Mouse (Mus musculus) embryonic facial prominence, embryonic 13.5 days (tissue): ENCODE data around the gene Bicc1. TPM values are rescaled to one million over a fixed set of nuclear protein-coding genes. Genes with fewer than 3 reads are reported as not detected.
"Not testable (repeated sequence)": the region's sequence is repeated elsewhere in the genome, so short reads cannot be mapped to it uniquely, and the experiment has no call there.

Experiments used
- ATAC-seq: fragments of 200-750 bp; cut with Nextera tagmentation; 2 replicates; pipeline ENCODE4 v1.8.0; 2017; ENCODE audit warnings: low read depth; ENCODE audit not compliant: insufficient number of reproducible peaks, insufficient read depth, low FRiP score, low TSS enrichment
- H3K27ac ChIP-seq: fragments of 300-500 bp; sonication (generic); 2 replicates; pipeline ENCODE4 v1.5.1; 2015; ENCODE audit warnings: moderate library complexity, mild to moderate bottlenecking, inconsistent platforms
- H3K27me3 ChIP-seq: fragments of 300-500 bp; sonication (generic); 2 replicates; pipeline ENCODE4 v1.6.1; 2015; ENCODE audit warnings: mild to moderate bottlenecking, inconsistent platforms
- H3K36me3 ChIP-seq: fragments of 300-500 bp; sonication (generic); 2 replicates; pipeline ENCODE4 v1.6.1; 2015; ENCODE audit warnings: mild to moderate bottlenecking, inconsistent platforms
- H3K4me1 ChIP-seq: fragments of 300-500 bp; sonication (generic); 2 replicates; pipeline ENCODE4 v1.6.1; 2015; ENCODE audit warnings: inconsistent platforms
- H3K4me2 ChIP-seq: fragments of 300-500 bp; sonication (generic); 2 replicates; pipeline ENCODE4 v1.6.1; 2015; ENCODE audit warnings: moderate library complexity, mild to moderate bottlenecking, inconsistent platforms
- H3K4me3 ChIP-seq: fragments of 300-500 bp; sonication (generic); 2 replicates; pipeline ENCODE4 v1.5.1; 2015; ENCODE audit warnings: mild to moderate bottlenecking, inconsistent platforms
- H3K9ac ChIP-seq: fragments of 300-500 bp; sonication (generic); 2 replicates; pipeline ENCODE4 v1.6.1; 2015; ENCODE audit warnings: mild to moderate bottlenecking, inconsistent platforms
- H3K9me3 ChIP-seq: fragments of 300-500 bp; sonication (generic); 2 replicates; pipeline ENCODE4 v1.6.1; 2016; ENCODE audit warnings: inconsistent platforms
- WGBS: fragments of 180-500 bp; shearing (Covaris S2); methylation state at CpG from one replicate; pipeline ENCODE4 v1.1.7; 2015; ENCODE audit warnings: mixed read lengths; 5-methylcytosine and 5-hydroxymethylcytosine counted together
- polyA plus RNA-seq: library from polyadenylated mRNA; unstranded; fragments of >200 nt; fragmentation: Nextera tagmentation; extraction: Ambion mirVana; gene quantifications from 2 replicates; pipeline ENCODE4 v1.2.1, GENCODE M21; 2015

Bicc1 gene
- polyA plus RNA-seq, 1 experiment from 2014 or later, result 25.9 TPM

GRCm38 (mm10) chr10:70961641-70962040, 197.9 kb downstream of the Bicc1 start:
- Histone ChIP-seq H3K36me3 (peaks cover 6% of the 10 kb centered on the region; the same call in 1 of the 2 replicates), H3K27me3 (no peaks in the 10 kb centered on the region), H3K4me1 (peaks cover 5% of the 10 kb centered on the region), H3K4me2 (no peak overlapping the region), H3K4me3 (no peak overlapping the region), H3K9ac (no peak overlapping the region), H3K9me3 (no peaks in the 10 kb centered on the region), H3K27ac (no peak overlapping the region)
- WGBS, result 92% methylated on average over 8 of the region's 8 CpGs
- ATAC-seq, result no peak

- not testable (repeated sequence) for ATAC-seq, H3K27ac ChIP-seq, H3K4me2 ChIP-seq, H3K4me3 ChIP-seq, H3K4me1 ChIP-seq, H3K9me3 ChIP-seq, H3K27me3 ChIP-seq, H3K9ac ChIP-seq
- 83% methylated on average over 6 of the region's 6 CpGs for WGBS
- H3K36me3 ChIP-seq, result peaks cover 13% of the 10 kb centered on the region; the same call in 1 of the 2 replicates
Measured at GRCm38 (mm10) chr10:70960396-70960795, 199.1 kb downstream of the Bicc1 start.

GRCm38 (mm10) chr10:70952770-70953147, 206.7 kb downstream of the Bicc1 start:
- Histone ChIP-seq H3K4me3 (no peak overlapping the region), H3K36me3 (peaks cover 13% of the 10 kb centered on the region; the same call in 1 of the 2 replicates), H3K9ac (no peak overlapping the region), H3K4me1 (peaks cover 21% of the 10 kb centered on the region), H3K27me3 (no peaks in the 10 kb centered on the region), H3K27ac (no peak overlapping the region), H3K9me3 (no peaks in the 10 kb centered on the region), H3K4me2 (no peak overlapping the region)
- 67% methylated on average over 5 of the region's 5 CpGs for WGBS
- ATAC-seq, result no peak

GRCm38 (mm10) chr10:70952056-70952769, 207.3 kb downstream of the Bicc1 start:
- WGBS, result 49% methylated on average over 11 of the region's 11 CpGs
- no peaks in the 10 kb centered on the region for H3K9me3 ChIP-seq
- no peaks in the 10 kb centered on the region for H3K27me3 ChIP-seq
- H3K4me3 ChIP-seq, result no peak overlapping the region
- peaks cover 16% of the 10 kb centered on the region; the same call in 1 of the 2 replicates for H3K36me3 ChIP-seq
- 0 out of 2 replicates have a peak, but pooled peaks have one; percentile 37 for ATAC-seq
- peak overlapping the region; percentile 42 for H3K4me2 ChIP-seq
- H3K27ac ChIP-seq, result no peak overlapping the region
- H3K4me1 ChIP-seq, result peaks cover 21% of the 10 kb centered on the region
- 0 out of 2 replicates have a peak overlapping the region, but pooled peaks have one; percentile 33 for H3K9ac ChIP-seq

- peaks cover 21% of the 10 kb centered on the region for H3K4me1 ChIP-seq
- no peaks in the 10 kb centered on the region for H3K9me3 ChIP-seq
- no peak overlapping the region for H3K9ac ChIP-seq
- no peak overlapping the region for H3K4me3 ChIP-seq
- no peak overlapping the region for H3K27ac ChIP-seq
- peaks cover 18% of the 10 kb centered on the region for H3K36me3 ChIP-seq
- 49% methylated on average over 3 of the region's 3 CpGs for WGBS
- no peaks in the 10 kb centered on the region for H3K27me3 ChIP-seq
- no peak for ATAC-seq
- no peak overlapping the region for H3K4me2 ChIP-seq
Measured at GRCm38 (mm10) chr10:70950105-70950424, 209.4 kb downstream of the Bicc1 start.

GRCm38 (mm10) chr10:70949254-70950104, 210.0 kb downstream of the Bicc1 start:
- Histone ChIP-seq H3K27me3 (no peaks in the 10 kb centered on the region), H3K4me2 (peak overlapping the region; percentile 29; the same call in 1 of the 2 replicates), H3K4me3 (no peak overlapping the region), H3K4me1 (peaks cover 21% of the 10 kb centered on the region), H3K27ac (no peak overlapping the region), H3K36me3 (peaks cover 24% of the 10 kb centered on the region), H3K9me3 (no peaks in the 10 kb centered on the region), H3K9ac (peak overlapping the region; percentile 37)
- ATAC-seq, result no peak
- whole genome bisulfite sequencing, result 21% methylated on average over 23 of the region's 23 CpGs

- Histone ChIP-seq H3K27me3 (no peaks in the 10 kb centered on the region), H3K27ac (no peak overlapping the region), H3K9ac (no peak overlapping the region), H3K4me1 (peaks cover 21% of the 10 kb centered on the region), H3K36me3 (peaks cover 29% of the 10 kb centered on the region), H3K4me2 (no peak overlapping the region), H3K4me3 (no peak overlapping the region), H3K9me3 (no peaks in the 10 kb centered on the region)
- no peak for ATAC-seq
- WGBS, result 89% methylated on average over 10 of the region's 10 CpGs
Measured at GRCm38 (mm10) chr10:70948276-70948675, 211.2 kb downstream of the Bicc1 start.

- Histone ChIP-seq H3K4me1 (peaks cover 12% of the 10 kb centered on the region), H3K36me3 (peaks cover 42% of the 10 kb centered on the region)
- not testable (repeated sequence) for H3K4me2 ChIP-seq, H3K27me3 ChIP-seq, ATAC-seq, H3K9me3 ChIP-seq, H3K4me3 ChIP-seq, H3K27ac ChIP-seq, H3K9ac ChIP-seq
- 93% methylated on average over 13 of the region's 13 CpGs for WGBS
Measured at GRCm38 (mm10) chr10:70946121-70946520, 213.4 kb downstream of the Bicc1 start.

- Histone ChIP-seq H3K27me3 (no peaks in the 10 kb centered on the region), H3K4me2 (no peak overlapping the region), H3K4me1 (peaks cover 11% of the 10 kb centered on the region), H3K27ac (no peak overlapping the region), H3K36me3 (peaks cover 45% of the 10 kb centered on the region), H3K9ac (no peak overlapping the region), H3K9me3 (no peaks in the 10 kb centered on the region), H3K4me3 (no peak overlapping the region)
- WGBS, result 89% methylated on average over 12 of the region's 12 CpGs
- ATAC-seq, result no peak
Measured at GRCm38 (mm10) chr10:70945076-70945475, 214.4 kb downstream of the Bicc1 start.

GRCm38 (mm10) chr10:70941623-70942022, 217.9 kb downstream of the Bicc1 start:
- Histone ChIP-seq H3K27me3 (no peaks in the 10 kb centered on the region), H3K4me3 (no peak overlapping the region), H3K36me3 (peaks cover 66% of the 10 kb centered on the region), H3K9me3 (no peaks in the 10 kb centered on the region), H3K9ac (no peak overlapping the region), H3K4me1 (no peaks in the 10 kb centered on the region), H3K27ac (no peak overlapping the region), H3K4me2 (no peak overlapping the region)
- WGBS, result 88% methylated on average over 6 of the region's 6 CpGs
- no peak for ATAC-seq

- no peaks in the 10 kb centered on the region for H3K27me3 ChIP-seq
- no peak overlapping the region for H3K9ac ChIP-seq
- ATAC-seq, result no peak
- peak overlapping the region; percentile 24; the same call in 1 of the 2 replicates for H3K27ac ChIP-seq
- H3K4me3 ChIP-seq, result no peak overlapping the region
- H3K4me2 ChIP-seq, result no peak overlapping the region
- H3K9me3 ChIP-seq, result no peaks in the 10 kb centered on the region
- WGBS, result 72% methylated on average over 12 of the region's 12 CpGs
- peaks cover 70% of the 10 kb centered on the region for H3K36me3 ChIP-seq
- no peaks in the 10 kb centered on the region for H3K4me1 ChIP-seq
Measured at GRCm38 (mm10) chr10:70939751-70940150, 219.7 kb downstream of the Bicc1 start.

GRCm38 (mm10) chr10:70937450-70937849, 222.1 kb downstream of the Bicc1 start:
- Histone ChIP-seq H3K4me1 (no peaks in the 10 kb centered on the region), H3K9ac (no peak overlapping the region), H3K4me3 (no peak overlapping the region), H3K36me3 (peaks cover 73% of the 10 kb centered on the region), H3K4me2 (no peak overlapping the region), H3K27me3 (no peaks in the 10 kb centered on the region), H3K27ac (no peak overlapping the region), H3K9me3 (no peaks in the 10 kb centered on the region)
- ATAC-seq, result no peak
- WGBS, result 89% methylated on average over 6 of the region's 6 CpGs
